Mouse (Mus musculus) limb, embryonic 11.5 days (tissue): Measurements from ENCODE around the gene Dnaja3. TPM values are rescaled to one million over a fixed set of nuclear protein-coding genes. Genes with fewer than 3 reads are reported as not detected.

Experiments used
- ATAC-seq: fragments of 200-750 bp; cut with Nextera tagmentation; 2 replicates; pipeline ENCODE4 v1.8.0; 2017; ENCODE audit warnings: low read depth; ENCODE audit not compliant: insufficient number of reproducible peaks, low FRiP score, low TSS enrichment
- DNase-seq: peaks from one replicate; pipeline ENCODE4 v3.0.0-alpha.2; 2015; ENCODE audit warnings: low spot score
- H3K27ac ChIP-seq: fragments of 300-500 bp; sonication (generic); replicated peaks from 2 replicates; pipeline ENCODE4 v1.5.1; 2014; ENCODE audit warnings: low read depth, mild to moderate bottlenecking, low read length
- H3K27me3 ChIP-seq: fragments of 300-500 bp; sonication (generic); 2 replicates; pipeline ENCODE4 v1.6.1; 2014; ENCODE audit warnings: mild to moderate bottlenecking, low read length, mixed read lengths; ENCODE audit not compliant: control insufficient read depth, insufficient read depth
- H3K36me3 ChIP-seq: fragments of 300-500 bp; sonication (generic); 2 replicates; pipeline ENCODE4 v1.6.1; 2014; ENCODE audit warnings: mild to moderate bottlenecking, low read length, moderate library complexity, mixed read lengths; ENCODE audit not compliant: control insufficient read depth, insufficient read depth
- H3K4me1 ChIP-seq: fragments of 300-500 bp; sonication (generic); 2 replicates; pipeline ENCODE4 v1.6.1; 2014; ENCODE audit warnings: low read length, mixed read lengths; ENCODE audit not compliant: control insufficient read depth, insufficient read depth
- H3K4me2 ChIP-seq: fragments of 300-500 bp; sonication (generic); 2 replicates; pipeline ENCODE4 v1.6.1; 2014; ENCODE audit warnings: low read depth, mild to moderate bottlenecking, moderate library complexity; ENCODE audit not compliant: severe bottlenecking
- H3K4me3 ChIP-seq: fragments of 300-500 bp; sonication (generic); 2 replicates; pipeline ENCODE4 v1.5.1; 2014; ENCODE audit warnings: low read depth, low read length
- H3K9ac ChIP-seq: fragments of 300-500 bp; sonication (generic); 2 replicates; pipeline ENCODE4 v1.6.1; 2014; ENCODE audit warnings: mild to moderate bottlenecking, low read length
- H3K9me3 ChIP-seq: fragments of 300-500 bp; sonication (generic); 2 replicates; pipeline ENCODE4 v1.6.1; 2016; ENCODE audit warnings: low read length; ENCODE audit not compliant: control insufficient read depth
- WGBS: fragments of 180-500 bp; shearing (Covaris S2); extraction: QIAGEN DNeasy Blood & Tissue Kit; methylation state at CpG from one replicate; pipeline ENCODE4 v1.1.7; 2014; 5-methylcytosine and 5-hydroxymethylcytosine counted together
- polyA plus RNA-seq: library from polyadenylated mRNA; unstranded; fragments of >200 nt; fragmentation: Nextera tagmentation; extraction: Ambion mirVana; gene quantifications from 2 replicates; pipeline ENCODE4 v1.2.1, GENCODE M21; 2014

Gene Dnaja3
- polyA plus RNA-seq, 1 experiment from 2014 or later, result 59.1 TPM

DNA sequence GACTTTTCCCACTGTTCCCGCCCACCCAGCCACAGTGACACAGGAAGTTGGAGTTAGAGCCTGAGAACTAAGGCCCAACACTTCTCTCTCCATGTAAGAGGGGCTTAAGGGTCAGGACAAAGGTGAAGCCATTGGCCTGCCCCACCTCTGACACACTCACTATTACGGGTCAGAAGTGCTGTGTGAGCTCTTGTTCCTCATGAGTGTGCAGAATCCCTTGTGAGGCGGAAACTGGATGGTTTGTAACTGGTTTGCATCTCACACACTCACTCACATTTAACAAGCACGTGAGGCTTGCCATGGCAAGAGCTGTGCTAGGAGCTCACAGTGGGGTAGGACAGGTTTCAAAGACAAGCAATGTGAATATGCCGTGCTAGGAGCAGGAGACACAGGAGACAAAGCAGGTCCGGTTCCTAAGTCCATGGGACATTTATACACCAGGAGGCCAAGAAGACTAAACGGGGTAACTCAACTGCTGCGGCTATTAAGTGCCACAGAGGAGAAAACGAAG is 16.8 kb downstream of the Dnaja3 start:
- Histone ChIP-seq H3K36me3 (peaks cover 5% of the 10 kb centered on the region; the same call in 1 of the 2 replicates), H3K27me3 (no peaks in the 10 kb centered on the region), H3K27ac (peak overlapping the region; percentile 97; the same call in 1 of the 2 replicates), H3K9me3 (no peaks in the 10 kb centered on the region), H3K9ac (no peak overlapping the region), H3K4me2 (no peak overlapping the region), H3K4me1 (peaks cover 78% of the 10 kb centered on the region), H3K4me3 (no peak overlapping the region)
- 41% methylated on average over 9 of the region's 9 CpGs for WGBS
- ATAC-seq (no peak), DNase-seq (no peak)

DNA sequence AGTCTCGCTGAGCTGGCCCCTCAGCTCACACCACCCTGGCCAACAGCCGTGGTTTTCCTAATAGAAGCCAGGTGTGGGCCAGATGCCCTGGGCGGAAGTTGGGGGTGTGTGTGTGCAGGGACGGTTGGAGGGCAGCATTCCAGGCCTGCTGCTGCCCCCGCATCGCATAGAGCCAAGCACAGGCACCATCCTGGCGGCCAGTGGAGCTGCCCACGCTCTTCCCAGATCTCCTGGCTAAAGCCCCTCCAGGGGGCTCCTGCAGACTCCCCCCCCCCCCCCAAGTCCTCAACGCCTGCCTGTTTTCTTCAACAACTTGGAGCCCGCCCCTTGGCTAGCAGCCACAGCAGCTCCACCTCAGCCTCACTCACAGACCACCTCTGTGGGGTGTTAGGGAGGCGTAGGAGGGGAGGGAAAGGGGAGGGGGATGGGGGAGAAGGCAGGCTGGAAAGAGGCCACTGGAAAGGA is 19.0 kb downstream of the Dnaja3 start:
- peak overlapping the region; percentile 97 for H3K27ac ChIP-seq
- peaks cover 56% of the 10 kb centered on the region for H3K4me1 ChIP-seq
- H3K9me3 ChIP-seq, result no peaks in the 10 kb centered on the region
- H3K9ac ChIP-seq, result peak overlapping the region; percentile 54
- WGBS, result 8% methylated on average over 11 of the region's 11 CpGs
- DNase-seq (peak; percentile 96), ATAC-seq (peak; percentile 96)
- H3K27me3 ChIP-seq, result no peaks in the 10 kb centered on the region
- H3K36me3 ChIP-seq, result peaks cover 6% of the 10 kb centered on the region; the same call in 1 of the 2 replicates
- no peak overlapping the region for H3K4me3 ChIP-seq
- peak overlapping the region; percentile 34; the same call in 1 of the 2 replicates for H3K4me2 ChIP-seq

DNA sequence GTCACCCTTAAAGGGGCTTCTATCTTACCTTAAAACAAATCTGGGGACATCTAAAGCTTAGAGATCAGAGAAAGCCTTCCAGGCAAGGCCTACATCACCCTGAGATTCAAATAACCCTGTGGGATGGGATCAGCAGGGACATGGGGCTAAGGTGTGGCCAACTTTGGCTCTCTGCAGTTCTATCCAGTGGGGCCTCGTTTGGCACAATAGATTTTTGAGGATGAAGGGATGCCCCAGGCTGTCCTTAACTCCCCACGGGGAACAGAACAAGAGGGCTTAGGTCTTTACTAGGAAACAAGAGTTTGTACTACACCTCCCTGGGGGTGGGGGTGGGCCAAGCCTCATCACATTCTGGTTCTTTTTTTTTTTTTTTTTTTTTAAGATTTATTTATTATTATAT is 19.5 kb downstream of the Dnaja3 start:
- Histone ChIP-seq H3K4me2 (peak overlapping the region; percentile 34), H3K9me3 (no peaks in the 10 kb centered on the region), H3K27ac (peak overlapping the region; percentile 97), H3K36me3 (peaks cover 6% of the 10 kb centered on the region; the same call in 1 of the 2 replicates), H3K9ac (peak overlapping the region; percentile 54), H3K4me1 (peaks cover 51% of the 10 kb centered on the region), H3K4me3 (no peak overlapping the region), H3K27me3 (no peaks in the 10 kb centered on the region)
- 3% methylated on average over 2 of the region's 2 CpGs for WGBS
- ATAC-seq (peak; percentile 29; the same call in 1 of the 2 replicates), DNase-seq (no peak)

DNA sequence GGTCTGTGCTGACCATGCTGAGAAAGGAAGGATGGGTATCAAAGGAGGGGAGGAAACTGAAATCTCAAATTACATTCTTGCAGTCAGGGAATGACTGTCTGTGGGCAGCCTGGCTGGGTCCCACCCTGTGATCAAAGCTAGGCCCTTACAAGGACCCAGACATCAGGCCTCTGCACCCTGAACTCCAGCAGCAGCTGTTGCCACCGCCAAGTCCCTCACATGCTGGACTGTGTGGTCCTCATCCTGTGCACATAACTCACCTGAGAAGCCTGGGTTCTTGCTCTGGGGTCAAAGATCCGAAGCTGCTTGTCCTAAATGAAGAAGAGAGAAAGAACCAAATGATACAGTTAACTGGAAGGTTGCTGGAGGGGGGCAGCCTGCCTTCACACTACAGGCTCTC is 21.8 kb downstream of the Dnaja3 start:
- H3K9me3 ChIP-seq, result no peaks in the 10 kb centered on the region

DNA sequence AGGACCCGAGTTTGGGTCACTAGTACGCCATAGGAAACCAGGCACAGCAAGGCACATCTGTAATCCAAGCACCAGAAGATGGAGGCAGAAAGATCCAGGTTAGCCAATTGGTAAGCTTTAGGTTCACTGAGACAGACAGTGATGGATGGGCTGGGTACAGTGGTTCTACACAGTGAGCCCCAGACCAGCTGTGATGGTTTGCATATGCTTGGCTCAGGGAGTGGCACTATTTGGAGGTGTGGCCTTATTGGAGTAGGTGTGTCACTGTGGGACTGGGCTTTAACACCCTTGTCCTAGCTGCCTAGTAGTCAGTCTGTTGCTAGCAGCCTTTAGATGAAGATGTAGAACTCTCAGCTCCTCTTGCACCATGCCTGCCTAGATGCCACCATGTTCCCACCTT is 24.0 kb downstream of the Dnaja3 start:
- H3K9me3 ChIP-seq, result no peaks in the 10 kb centered on the region
- H3K4me1 ChIP-seq, result peaks cover 20% of the 10 kb centered on the region; the same call in 1 of the 2 replicates
- peaks cover 7% of the 10 kb centered on the region for H3K36me3 ChIP-seq
- no peak overlapping the region for H3K4me3 ChIP-seq
- no peak for ATAC-seq
- H3K4me2 ChIP-seq, result no peak overlapping the region
- no peak overlapping the region for H3K27ac ChIP-seq
- DNase-seq, result no peak
- WGBS, result 85% methylated on average over 2 of the region's 2 CpGs
- no peak overlapping the region for H3K9ac ChIP-seq
- H3K27me3 ChIP-seq, result no peaks in the 10 kb centered on the region

More for the DNA sequence above, 21.8 kb downstream of the Dnaja3 start:
- WGBS, result 52% methylated on average over 2 of the region's 2 CpGs
- ATAC-seq (no peak), DNase-seq (no peak)
- no peak overlapping the region for H3K9ac ChIP-seq
- peaks cover 28% of the 10 kb centered on the region for H3K4me1 ChIP-seq
- no peak overlapping the region for H3K4me2 ChIP-seq
- no peaks in the 10 kb centered on the region for H3K27me3 ChIP-seq
- H3K27ac ChIP-seq, result peak overlapping the region; percentile 38; the same call in 1 of the 2 replicates
- H3K36me3 ChIP-seq, result peaks cover 4% of the 10 kb centered on the region; the same call in 1 of the 2 replicates
- no peak overlapping the region for H3K4me3 ChIP-seq

DNA sequence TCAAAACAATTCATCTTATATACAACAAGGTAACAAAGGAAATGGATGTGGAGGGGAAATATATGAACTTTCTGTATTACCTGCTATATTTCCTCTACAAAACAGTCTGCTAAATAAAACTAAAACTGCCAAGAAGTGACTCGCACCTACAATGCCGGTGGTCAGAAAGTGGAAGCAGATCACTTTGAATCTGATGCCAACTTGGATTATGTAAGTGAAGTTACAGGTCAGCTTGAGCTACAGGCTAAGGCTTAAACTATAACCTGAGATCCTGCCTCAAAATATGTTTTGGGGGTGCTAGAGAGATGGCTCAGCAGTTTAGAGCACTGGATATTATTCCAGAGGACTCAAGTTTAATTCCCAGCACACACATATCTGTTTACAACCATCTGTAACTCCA is 25.9 kb downstream of the Dnaja3 start:
- H3K4me1 ChIP-seq, result peaks cover 11% of the 10 kb centered on the region; the same call in 1 of the 2 replicates
- H3K9ac ChIP-seq, result no peak overlapping the region
- H3K27ac ChIP-seq, result no peak overlapping the region
- no peaks in the 10 kb centered on the region for H3K27me3 ChIP-seq
- no peak overlapping the region for H3K4me2 ChIP-seq
- H3K36me3 ChIP-seq, result peaks cover 10% of the 10 kb centered on the region
- ATAC-seq, result no peak
- DNase-seq, result no peak
- H3K9me3 ChIP-seq, result no peaks in the 10 kb centered on the region
- WGBS, result 97% methylated on average over 2 of the region's 2 CpGs
- H3K4me3 ChIP-seq, result no peak overlapping the region

DNA sequence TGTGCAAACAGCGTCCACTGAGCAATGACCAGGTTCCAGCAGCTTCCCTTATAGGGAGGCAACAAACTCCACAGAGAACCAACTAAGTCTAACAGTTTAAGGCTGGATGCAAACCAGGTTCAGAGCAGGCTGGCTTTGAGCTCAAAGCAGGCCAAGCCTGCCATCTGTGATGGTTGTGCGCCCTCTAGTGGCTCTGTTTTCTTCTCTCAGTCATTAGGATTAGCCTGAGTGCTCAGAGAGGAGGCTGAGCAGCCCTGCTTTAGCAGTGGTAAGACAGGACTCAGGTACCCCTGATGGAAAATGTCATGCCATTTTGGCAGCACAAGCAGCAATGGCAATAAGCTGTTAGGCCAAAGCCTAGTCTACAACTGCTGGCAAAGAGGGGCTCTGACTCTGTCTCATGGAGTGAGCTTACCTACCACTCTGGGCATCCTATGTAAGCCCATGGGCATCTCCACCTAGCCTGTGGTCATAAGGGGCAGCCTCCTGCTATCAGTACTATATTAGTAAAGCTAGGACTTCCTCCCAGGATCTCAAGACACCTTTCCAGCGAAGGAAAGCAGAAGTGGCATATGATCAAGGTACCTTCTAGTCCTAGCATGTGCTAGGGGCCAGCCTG is 27.5 kb downstream of the Dnaja3 start:
- Histone ChIP-seq H3K9ac (0 out of 2 replicates have a peak overlapping the region, but pooled peaks have one; percentile 12), H3K9me3 (no peaks in the 10 kb centered on the region), H3K36me3 (peaks cover 9% of the 10 kb centered on the region), H3K4me3 (no peak overlapping the region), H3K4me1 (peaks cover 4% of the 10 kb centered on the region; the same call in 1 of the 2 replicates), H3K27me3 (no peaks in the 10 kb centered on the region), H3K27ac (no peak overlapping the region), H3K4me2 (no peak overlapping the region)
- ATAC-seq (peak; percentile 51; the same call in 1 of the 2 replicates), DNase-seq (peak; percentile 95)
- 21% methylated on average over 3 of the region's 3 CpGs for WGBS

DNA sequence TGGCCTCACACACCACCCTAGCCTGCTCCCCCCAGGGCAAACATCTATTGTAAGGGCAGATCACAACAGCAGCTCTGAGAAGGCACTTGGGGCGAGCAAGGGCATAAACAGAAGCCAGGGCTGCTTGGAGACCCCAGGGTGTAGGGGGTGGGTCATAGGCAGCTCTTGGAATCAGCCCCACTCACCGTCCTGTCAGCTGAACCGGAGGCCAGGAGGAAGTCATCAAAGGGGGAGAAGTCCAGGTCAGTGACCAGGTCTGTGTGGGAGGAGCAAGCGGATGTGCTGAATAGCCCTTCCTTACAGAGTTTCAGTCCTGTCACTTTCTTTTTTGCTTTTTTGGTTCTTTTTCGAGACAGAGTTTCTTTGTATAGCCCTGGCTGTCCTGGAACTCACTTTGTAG is 30.5 kb downstream of the Dnaja3 start:
- no peak overlapping the region for H3K4me3 ChIP-seq
- no peak overlapping the region for H3K4me2 ChIP-seq
- 72% methylated on average over 5 of the region's 5 CpGs for WGBS
- DNase-seq (no peak), ATAC-seq (no peak)
- no peak overlapping the region for H3K27ac ChIP-seq
- no peaks in the 10 kb centered on the region for H3K9me3 ChIP-seq
- H3K9ac ChIP-seq, result no peak overlapping the region
- H3K36me3 ChIP-seq, result peaks cover 10% of the 10 kb centered on the region
- H3K4me1 ChIP-seq, result peaks cover 4% of the 10 kb centered on the region; the same call in 1 of the 2 replicates
- no peaks in the 10 kb centered on the region for H3K27me3 ChIP-seq
